Mouse (Mus musculus) forebrain, embryonic 11.5 days (tissue): Measurements from ENCODE around the gene Anapc1. TPM values are rescaled to one million over a fixed set of nuclear protein-coding genes. Genes with fewer than 3 reads are reported as not detected.

Experiments used
- ATAC-seq: fragments of 200-750 bp; cut with Nextera tagmentation; replicated peaks from 2 replicates; pipeline ENCODE4 v1.8.0; 2017; ENCODE audit warnings: moderate TSS enrichment; ENCODE audit not compliant: low FRiP score
- DNase-seq: peaks from one replicate; pipeline ENCODE4 v3.0.0-alpha.2; 2017; ENCODE audit warnings: low spot score
- H3K27ac ChIP-seq: fragments of 300-500 bp; sonication (generic); 2 replicates; pipeline ENCODE4 v1.5.1; 2014; ENCODE audit warnings: low read depth, low read length
- H3K27me3 ChIP-seq: fragments of 300-500 bp; sonication (generic); 2 replicates; pipeline ENCODE4 v1.6.1; 2014; ENCODE audit warnings: mild to moderate bottlenecking, low read length, mixed read lengths; ENCODE audit not compliant: control insufficient read depth, insufficient read depth
- H3K36me3 ChIP-seq: fragments of 300-500 bp; sonication (generic); 2 replicates; pipeline ENCODE4 v1.6.1; 2014; ENCODE audit warnings: mild to moderate bottlenecking, low read length, moderate library complexity, mixed read lengths; ENCODE audit not compliant: control insufficient read depth, insufficient read depth
- H3K4me1 ChIP-seq: fragments of 300-500 bp; sonication (generic); replicated peaks from 2 replicates; pipeline ENCODE4 v1.6.1; 2014; ENCODE audit warnings: low read length, mixed read lengths; ENCODE audit not compliant: control insufficient read depth, insufficient read depth
- H3K4me2 ChIP-seq: fragments of 300-500 bp; sonication (generic); 2 replicates; pipeline ENCODE4 v1.6.1; 2014; ENCODE audit warnings: low read depth, mild to moderate bottlenecking, low read length, moderate library complexity, mixed read lengths; ENCODE audit not compliant: severe bottlenecking
- H3K4me3 ChIP-seq: fragments of 300-500 bp; sonication (generic); 2 replicates; pipeline ENCODE4 v1.5.1; 2014; ENCODE audit warnings: low read depth, low read length
- H3K9ac ChIP-seq: fragments of 300-500 bp; sonication (generic); 2 replicates; pipeline ENCODE4 v1.6.1; 2014; ENCODE audit warnings: low read length
- H3K9me3 ChIP-seq: fragments of 300-500 bp; sonication (generic); 2 replicates; pipeline ENCODE4 v1.6.1; 2016; ENCODE audit warnings: low read length, mixed read lengths; ENCODE audit not compliant: control insufficient read depth
- WGBS: fragments of 180-500 bp; shearing (Covaris S2); extraction: QIAGEN DNeasy Blood & Tissue Kit; methylation state at CpG from one replicate; pipeline ENCODE4 v1.1.7; 2014; 5-methylcytosine and 5-hydroxymethylcytosine counted together
- polyA plus RNA-seq: library from polyadenylated mRNA; unstranded; fragments of >200 nt; fragmentation: Nextera tagmentation; extraction: Ambion mirVana; gene quantifications from 2 replicates; pipeline ENCODE4 v1.2.1, GENCODE M21; 2014

The Anapc1 gene
- polyA plus RNA-seq, 1 experiment from 2014 or later = 120 TPM

GRCm38 (mm10) chr2:128722106-128722710, 35.0 kb upstream of the Anapc1 start:
- Histone ChIP-seq H3K9me3 (no peaks in the 10 kb centered on the region), H3K4me2 (no peak overlapping the region), H3K4me3 (no peak overlapping the region), H3K4me1 (no peaks in the 10 kb centered on the region), H3K27me3 (no peaks in the 10 kb centered on the region), H3K36me3 (no peaks in the 10 kb centered on the region), H3K9ac (no peak overlapping the region), H3K27ac (no peak overlapping the region)
- 91% methylated on average over 5 of the region's 5 CpGs for WGBS
- DNase-seq = no peak
- no peak for ATAC-seq

GRCm38 (mm10) chr2:128719380-128719779, 32.2 kb upstream of the Anapc1 start:
- H3K4me3 ChIP-seq = no peak overlapping the region
- no peaks in the 10 kb centered on the region for H3K4me1 ChIP-seq
- H3K27me3 ChIP-seq = no peaks in the 10 kb centered on the region
- 94% methylated on average over 2 of the region's 2 CpGs for WGBS
- ATAC-seq (no peak), DNase-seq (no peak)
- H3K36me3 ChIP-seq = no peaks in the 10 kb centered on the region
- H3K9me3 ChIP-seq = no peaks in the 10 kb centered on the region
- no peak overlapping the region for H3K27ac ChIP-seq
- no peak overlapping the region for H3K9ac ChIP-seq
- H3K4me2 ChIP-seq = no peak overlapping the region

GRCm38 (mm10) chr2:128715979-128716378, 28.8 kb upstream of the Anapc1 start:
- no peak for ATAC-seq
- Histone ChIP-seq H3K9me3 (no peaks in the 10 kb centered on the region), H3K36me3 (no peaks in the 10 kb centered on the region), H3K27ac (no peak overlapping the region), H3K4me3 (no peak overlapping the region), H3K9ac (no peak overlapping the region), H3K4me1 (no peaks in the 10 kb centered on the region; the same call in none of the 2 replicates), H3K27me3 (no peaks in the 10 kb centered on the region), H3K4me2 (no peak overlapping the region)
- WGBS = 96% methylated on average over 1 of the region's 1 CpGs
- DNase-seq = no peak

GRCm38 (mm10) chr2:128714724-128715241, 27.6 kb upstream of the Anapc1 start:
- DNase-seq (no peak), ATAC-seq (no peak)
- H3K27ac ChIP-seq = no peak overlapping the region
- no peak overlapping the region for H3K4me3 ChIP-seq
- no peaks in the 10 kb centered on the region for H3K27me3 ChIP-seq
- no peak overlapping the region for H3K4me2 ChIP-seq
- no peaks in the 10 kb centered on the region for H3K9me3 ChIP-seq
- H3K36me3 ChIP-seq = no peaks in the 10 kb centered on the region
- H3K9ac ChIP-seq = no peak overlapping the region
- 77% methylated on average over 7 of the region's 7 CpGs for WGBS
- no peaks in the 10 kb centered on the region; the same call in none of the 2 replicates for H3K4me1 ChIP-seq

- WGBS = 59% methylated on average over 5 of the region's 5 CpGs
- Histone ChIP-seq H3K27ac (0 out of 2 replicates have a peak overlapping the region, but pooled peaks have one; percentile 31), H3K4me2 (no peak overlapping the region), H3K4me3 (no peak overlapping the region), H3K9ac (no peak overlapping the region), H3K9me3 (no peaks in the 10 kb centered on the region), H3K4me1 (no peaks in the 10 kb centered on the region; the same call in none of the 2 replicates), H3K27me3 (no peaks in the 10 kb centered on the region), H3K36me3 (no peaks in the 10 kb centered on the region)
- no peak for ATAC-seq
- peak; percentile 68 for DNase-seq
Measured at GRCm38 (mm10) chr2:128713548-128714003, 26.4 kb upstream of the Anapc1 start.

GRCm38 (mm10) chr2:128712940-128713339, 25.7 kb upstream of the Anapc1 start:
- Histone ChIP-seq H3K9ac (no peak overlapping the region), H3K36me3 (no peaks in the 10 kb centered on the region), H3K4me1 (no peaks in the 10 kb centered on the region; the same call in none of the 2 replicates), H3K4me2 (no peak overlapping the region), H3K27ac (no peak overlapping the region), H3K9me3 (no peaks in the 10 kb centered on the region), H3K27me3 (no peaks in the 10 kb centered on the region), H3K4me3 (no peak overlapping the region)
- no peak for ATAC-seq
- no peak for DNase-seq
- WGBS = 78% methylated on average over 6 of the region's 6 CpGs

- no peak overlapping the region for H3K27ac ChIP-seq
- H3K4me1 ChIP-seq = no peaks in the 10 kb centered on the region; the same call in none of the 2 replicates
- no peak for ATAC-seq
Measured at GRCm38 (mm10) chr2:128710609-128711008, 23.4 kb upstream of the Anapc1 start.

GRCm38 (mm10) chr2:128709264-128709663, 22.1 kb upstream of the Anapc1 start:
- ATAC-seq (peak; percentile 42; the same call in 1 of the 2 replicates), DNase-seq (no peak)
- H3K4me2 ChIP-seq = no peak overlapping the region

More at GRCm38 (mm10) chr2:128710609-128711008, 23.4 kb upstream of the Anapc1 start:
- Histone ChIP-seq H3K9me3 (no peaks in the 10 kb centered on the region), H3K27me3 (no peaks in the 10 kb centered on the region), H3K36me3 (no peaks in the 10 kb centered on the region), H3K4me2 (no peak overlapping the region), H3K4me3 (no peak overlapping the region), H3K9ac (no peak overlapping the region)
- no peak for DNase-seq
- WGBS = 83% methylated on average over 6 of the region's 6 CpGs

GRCm38 (mm10) chr2:128704474-128704873, 17.3 kb upstream of the Anapc1 start:
- Histone ChIP-seq H3K4me1 (no peaks in the 10 kb centered on the region; the same call in 1 of the 2 replicates), H3K27me3 (no peaks in the 10 kb centered on the region), H3K36me3 (no peaks in the 10 kb centered on the region), H3K4me3 (no peak overlapping the region), H3K9me3 (no peaks in the 10 kb centered on the region), H3K9ac (no peak overlapping the region), H3K27ac (no peak overlapping the region), H3K4me2 (no peak overlapping the region)
- 92% methylated on average over 3 of the region's 3 CpGs for WGBS
- ATAC-seq (no peak), DNase-seq (no peak)

More at GRCm38 (mm10) chr2:128709264-128709663, 22.1 kb upstream of the Anapc1 start:
- Histone ChIP-seq H3K9me3 (no peaks in the 10 kb centered on the region), H3K36me3 (no peaks in the 10 kb centered on the region), H3K9ac (no peak overlapping the region), H3K27ac (no peak overlapping the region), H3K27me3 (no peaks in the 10 kb centered on the region), H3K4me1 (no peaks in the 10 kb centered on the region; the same call in none of the 2 replicates), H3K4me3 (no peak overlapping the region)
- 27% methylated on average over 6 of the region's 6 CpGs for WGBS
